Mouse (Mus musculus): ENCODE measurements at regions not wholly inside any gene's neighbourhood (a gene's known extent, or its start where the extent isn't known, plus 50 kb on each side); places are given as distances from the start of the nearest gene placed in this dataset.

DNA sequence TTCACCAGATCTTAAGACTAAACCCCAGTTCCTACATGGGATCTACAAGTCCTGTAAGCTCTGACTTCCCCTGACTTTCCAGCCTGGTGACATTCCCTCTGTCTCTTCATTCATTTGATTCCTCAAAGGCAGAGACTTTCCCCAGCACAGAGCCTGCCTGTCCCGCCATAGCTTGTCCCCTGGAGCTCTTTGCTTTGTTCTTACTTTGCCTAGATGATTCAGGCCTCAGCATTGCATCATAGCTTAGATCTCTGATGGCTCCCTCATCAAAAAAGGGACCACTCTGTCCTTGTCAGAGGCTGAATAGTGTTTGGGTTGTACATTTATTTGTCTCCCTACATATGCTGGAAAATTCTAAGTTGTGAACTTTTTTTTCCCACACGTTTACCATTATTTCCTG, 57.6 kb upstream of the Exoc6 start:
- no peak for DNase-seq (ENCODE audit: low spot score in 2 of 2)

DNA sequence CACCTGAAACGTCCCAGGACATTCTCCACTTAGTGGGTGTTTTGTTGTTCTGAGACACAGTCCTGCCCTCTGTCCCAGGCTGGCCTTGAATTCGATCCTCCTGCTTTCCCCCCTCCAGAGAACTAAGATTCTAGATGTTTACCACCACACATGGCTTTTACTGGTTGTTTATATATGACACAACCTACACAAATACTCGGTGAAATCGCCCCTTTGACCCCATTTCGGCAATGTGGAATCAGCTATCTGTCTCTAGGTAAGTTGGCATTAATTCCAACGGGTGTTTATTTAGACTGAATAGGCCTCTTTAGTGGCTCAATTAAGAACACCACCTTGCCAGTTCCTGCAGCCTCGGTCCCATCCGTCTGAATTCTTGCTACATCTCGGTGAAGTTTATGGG, 56.8 kb upstream of the Exoc6 start:
- no peak for DNase-seq (ENCODE audit: low spot score in 2 of 2)

DNA sequence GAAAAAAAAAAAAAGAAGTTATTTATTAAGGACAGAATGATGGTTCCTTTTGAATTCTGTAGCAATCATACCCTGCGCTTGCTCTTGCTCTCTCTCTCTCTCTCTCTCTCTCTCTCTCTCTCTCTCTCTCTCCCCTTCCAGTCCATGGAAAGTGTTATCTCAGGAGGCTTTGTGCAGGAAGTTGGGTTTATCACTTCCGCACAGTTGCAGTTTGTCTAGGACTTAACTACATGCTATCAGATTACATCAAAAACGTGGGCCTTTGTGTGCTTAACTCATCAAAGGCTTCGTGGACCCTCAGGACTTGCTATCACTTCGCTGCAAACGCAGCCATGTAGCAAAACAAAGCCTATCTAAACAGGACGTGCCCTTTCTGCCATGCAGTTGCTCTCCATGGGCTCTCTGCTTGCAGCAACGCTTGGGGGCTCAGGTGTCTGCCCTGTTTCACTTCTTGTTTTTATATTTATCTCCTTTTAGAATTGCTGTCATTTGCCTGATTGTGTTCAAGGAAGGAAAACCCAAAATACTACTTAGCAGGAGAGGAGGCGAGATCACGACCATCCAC, 56.2 kb upstream of the Exoc6 start:
- no peak for DNase-seq (ENCODE audit: low spot score in 2 of 2)

DNA sequence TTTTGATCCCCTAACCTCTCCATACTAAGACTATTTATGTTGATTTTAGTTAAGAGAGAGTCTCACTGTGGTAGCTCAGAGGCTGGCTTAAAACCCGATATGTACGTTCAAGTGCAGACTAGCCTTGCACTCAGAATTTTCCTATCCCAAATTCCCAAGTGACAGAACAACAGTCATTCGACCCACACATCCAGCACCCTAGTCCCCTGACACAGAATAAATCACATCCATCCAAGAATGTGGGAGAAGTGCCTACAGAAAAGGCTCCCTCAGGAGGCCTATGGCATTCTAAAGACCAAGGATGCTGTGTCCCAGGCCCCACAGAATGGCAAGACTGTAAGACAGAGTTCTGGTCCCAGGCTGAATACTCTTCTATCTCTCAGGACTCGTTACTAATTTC, 55.4 kb upstream of the Exoc6 start:
- no peak for DNase-seq (ENCODE audit: low spot score in 2 of 2)

DNA sequence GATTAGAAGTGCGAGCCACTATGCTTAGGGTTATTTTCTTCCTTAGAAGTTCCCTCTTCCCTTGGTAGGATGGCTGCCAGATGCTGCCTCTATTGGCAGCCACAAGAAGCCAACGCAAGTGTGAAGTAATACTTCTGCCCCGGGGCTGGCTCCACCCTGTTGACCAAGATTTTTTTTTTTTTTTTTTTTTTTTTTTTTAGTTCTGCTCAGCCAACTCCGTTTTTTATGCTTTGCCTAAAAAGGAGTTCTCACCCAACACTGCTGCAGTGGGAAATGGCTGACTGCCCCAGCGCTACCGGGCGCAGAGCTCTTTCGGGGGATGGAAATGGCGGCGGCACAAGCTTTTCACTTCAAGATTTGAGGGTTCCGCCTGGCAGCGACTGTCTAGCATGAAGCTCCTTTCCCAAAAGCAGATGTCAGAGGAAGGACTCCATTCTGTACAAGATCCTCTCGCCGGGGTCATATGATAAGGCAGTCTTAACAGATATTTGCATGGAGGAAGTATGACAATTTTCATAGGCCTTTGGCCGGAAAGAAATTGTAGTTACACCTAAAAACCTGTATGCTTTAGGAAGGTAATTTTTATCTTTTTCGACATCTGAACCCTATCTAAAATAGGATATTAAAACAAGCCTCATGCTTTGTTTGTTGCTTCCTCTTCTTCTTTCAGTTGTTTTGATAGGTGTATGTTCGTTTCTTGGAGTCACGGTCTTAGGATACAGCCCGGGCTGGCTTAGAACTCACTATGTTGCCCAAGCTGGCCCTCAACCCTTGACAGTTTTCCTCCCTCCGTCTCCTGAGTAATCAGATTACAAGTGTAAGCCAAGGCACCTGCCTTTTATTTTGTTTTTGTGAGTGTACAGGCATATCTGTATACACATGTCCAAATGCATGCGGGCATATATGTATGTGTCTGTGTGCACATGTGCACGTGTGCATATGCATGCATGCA, 54.6 kb upstream of the Exoc6 start:
- DNase-seq (ENCODE audit: low spot score in 2 of 2): no peak

DNA sequence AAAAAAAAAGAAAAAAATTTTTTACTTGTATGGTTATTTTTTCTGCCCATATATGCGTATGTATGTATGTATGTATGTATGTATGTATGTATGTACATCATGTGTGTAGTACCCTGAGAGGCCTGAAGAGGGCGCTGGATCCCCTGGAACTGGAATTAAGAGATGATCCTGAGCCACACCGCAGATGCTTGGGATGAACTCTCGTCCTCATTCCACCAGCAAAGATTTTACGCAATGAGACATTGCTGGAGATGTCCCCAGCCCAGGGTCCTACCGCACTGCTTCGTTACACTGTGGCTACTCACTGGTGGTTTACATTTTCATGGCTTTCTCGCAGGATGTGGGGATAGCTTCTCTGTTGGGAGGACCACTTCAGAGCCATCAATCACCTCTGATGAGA, 53.5 kb upstream of the Exoc6 start:
- no peak for DNase-seq (ENCODE audit: low spot score in 2 of 2)

DNA sequence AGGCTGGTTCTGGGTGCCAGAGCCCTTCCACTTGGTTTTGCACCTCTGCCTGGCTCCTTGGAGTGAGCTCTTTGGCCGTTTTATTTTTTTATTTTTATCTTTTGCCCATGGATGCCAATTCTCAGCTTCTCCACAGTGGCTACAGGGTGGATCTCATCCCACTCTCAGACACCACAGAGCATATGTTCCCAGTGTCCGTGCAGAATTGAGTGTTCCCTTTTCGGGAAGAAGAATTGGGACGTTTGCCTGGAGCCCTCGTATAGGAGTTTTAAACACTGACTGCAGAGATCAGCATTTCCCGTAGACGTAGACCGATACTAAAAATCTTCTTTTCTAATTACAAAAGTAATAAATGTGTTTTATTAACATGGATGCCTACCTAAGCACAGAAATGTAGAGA, 53.1 kb upstream of the Exoc6 start:
- DNase-seq (ENCODE audit: low spot score in 2 of 2): peak in 1 of 2 experiments; percentile 17

DNA sequence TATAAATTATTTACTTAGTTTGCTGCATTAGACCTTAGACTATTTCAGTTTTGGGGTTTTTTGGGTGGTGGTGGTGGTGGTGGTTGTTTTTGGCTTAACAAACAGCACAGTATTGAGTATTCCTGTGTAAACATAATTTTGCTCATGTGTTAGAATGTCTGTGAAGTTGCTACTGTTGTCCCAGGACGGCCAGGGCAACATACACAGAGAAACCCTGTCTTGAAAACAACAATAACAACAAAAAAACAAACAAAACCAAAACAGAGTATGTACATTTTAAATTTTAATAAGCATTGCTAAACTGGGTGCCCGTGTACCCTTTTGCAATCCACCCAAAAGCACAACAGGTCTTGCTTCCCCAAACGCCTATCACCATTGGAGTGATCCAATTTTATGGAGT, 51.8 kb upstream of the Exoc6 start:
- DNase-seq (ENCODE audit: low spot score in 2 of 2): no peak

All from layer of hippocampus, adult 8-10 months (tissue).